Mouse (Mus musculus) forebrain, embryonic 12.5 days (tissue): Measurements from ENCODE around the gene Fcer1g. TPM values are rescaled to one million over a fixed set of nuclear protein-coding genes. Genes with fewer than 3 reads are reported as not detected.

Source experiments
- ATAC-seq: fragments of 200-750 bp; cut with Nextera tagmentation; 2 replicates; pipeline ENCODE4 v1.8.0; 2017; ENCODE audit warnings: moderate TSS enrichment; ENCODE audit not compliant: low FRiP score
- H3K27ac ChIP-seq: fragments of 300-500 bp; sonication (generic); 2 replicates; pipeline ENCODE4 v1.5.1; 2016; ENCODE audit warnings: mild to moderate bottlenecking
- H3K27me3 ChIP-seq: fragments of 300-500 bp; sonication (generic); 2 replicates; pipeline ENCODE4 v1.6.1; 2016; ENCODE audit warnings: mild to moderate bottlenecking
- H3K36me3 ChIP-seq: fragments of 300-500 bp; sonication (generic); replicated peaks from 2 replicates; pipeline ENCODE4 v1.6.1; 2016; ENCODE audit warnings: mild to moderate bottlenecking
- H3K4me1 ChIP-seq: fragments of 300-500 bp; sonication (generic); 2 replicates; pipeline ENCODE4 v1.6.1; 2016
- H3K4me2 ChIP-seq: fragments of 300-500 bp; sonication (generic); 2 replicates; pipeline ENCODE4 v1.6.1; 2016; ENCODE audit warnings: mild to moderate bottlenecking, moderate library complexity
- H3K4me3 ChIP-seq: fragments of 300-500 bp; sonication (generic); replicated peaks from 2 replicates; pipeline ENCODE4 v1.5.1; 2016; ENCODE audit warnings: mild to moderate bottlenecking
- H3K9ac ChIP-seq: fragments of 300-500 bp; sonication (generic); 2 replicates; pipeline ENCODE4 v1.6.1; 2016; ENCODE audit warnings: mild to moderate bottlenecking
- H3K9me3 ChIP-seq: fragments of 300-500 bp; sonication (generic); 2 replicates; pipeline ENCODE4 v1.6.1; 2016
- WGBS: fragments of 180-500 bp; shearing (Covaris S2); methylation state at CpG from one replicate; pipeline ENCODE4 v1.1.7; 2016; 5-methylcytosine and 5-hydroxymethylcytosine counted together
- polyA plus RNA-seq: library from polyadenylated mRNA; unstranded; fragments of >200 nt; fragmentation: Nextera tagmentation; extraction: Ambion mirVana; gene quantifications from 2 replicates; pipeline ENCODE4 v1.2.1, GENCODE M21; 2016

Gene Fcer1g
- polyA plus RNA-seq, 1 experiment from 2014 or later: 15.3 TPM

GRCm38 (mm10) chr1:171221281-171222193 lies 12.6 kb downstream of the Fcer1g start:
- H3K4me2 ChIP-seq: peak overlapping the region; percentile 86
- H3K4me1 ChIP-seq: peaks cover 13% of the 10 kb centered on the region
- 5% methylated on average over 22 of the region's 22 CpGs for WGBS
- H3K36me3 ChIP-seq: peaks cover 23% of the 10 kb centered on the region
- no peaks in the 10 kb centered on the region for H3K27me3 ChIP-seq
- 0 out of 2 replicates have a peak overlapping the region, but pooled peaks have one; percentile 26 for H3K27ac ChIP-seq
- H3K9me3 ChIP-seq: no peaks in the 10 kb centered on the region
- peak overlapping the region; percentile 61 for H3K9ac ChIP-seq
- ATAC-seq: peak; percentile 34
- peak overlapping the region; percentile 55 for H3K4me3 ChIP-seq

GRCm38 (mm10) chr1:171220871-171221270 lies 13.3 kb downstream of the Fcer1g start:
- no peak overlapping the region for H3K27ac ChIP-seq
- ATAC-seq: peak; percentile 13; the same call in 1 of the 2 replicates
- 7% methylated on average over 10 of the region's 10 CpGs for WGBS
- H3K4me1 ChIP-seq: peaks cover 13% of the 10 kb centered on the region
- peaks cover 23% of the 10 kb centered on the region for H3K36me3 ChIP-seq
- no peaks in the 10 kb centered on the region for H3K27me3 ChIP-seq
- H3K9me3 ChIP-seq: no peaks in the 10 kb centered on the region
- peak overlapping the region; percentile 86 for H3K4me2 ChIP-seq
- H3K4me3 ChIP-seq: peak overlapping the region; percentile 55; the same call in 1 of the 2 replicates
- no peak overlapping the region for H3K9ac ChIP-seq

GRCm38 (mm10) chr1:171216241-171216955 lies 17.8 kb downstream of the Fcer1g start:
- no peak overlapping the region for H3K9ac ChIP-seq
- ATAC-seq: no peak
- H3K4me2 ChIP-seq: no peak overlapping the region
- H3K36me3 ChIP-seq: peaks cover 23% of the 10 kb centered on the region
- no peaks in the 10 kb centered on the region for H3K9me3 ChIP-seq
- H3K4me3 ChIP-seq: no peak overlapping the region
- H3K4me1 ChIP-seq: peaks cover 8% of the 10 kb centered on the region
- no peak overlapping the region for H3K27ac ChIP-seq
- 86% methylated on average over 18 of the region's 18 CpGs for WGBS
- 0 out of 2 replicates have a peak, but pooled peaks cover 3% of the 10 kb centered on the region for H3K27me3 ChIP-seq

GRCm38 (mm10) chr1:171213801-171214496 lies 20.2 kb downstream of the Fcer1g start, which contains the start of gene Nr1i3:
Gene Nr1i3, plus strand, starts transcription at chr1:171213970.
- WGBS: 70% methylated on average over 10 of the region's 10 CpGs

GRCm38 (mm10) chr1:171212854-171213253 lies 21.3 kb downstream of the Fcer1g start:
- Histone ChIP-seq H3K27me3 (0 out of 2 replicates have a peak, but pooled peaks cover 3% of the 10 kb centered on the region), H3K4me2 (no peak overlapping the region), H3K36me3 (no peaks in the 10 kb centered on the region), H3K4me3 (no peak overlapping the region), H3K9ac (no peak overlapping the region), H3K4me1 (0 out of 2 replicates have a peak, but pooled peaks cover 2% of the 10 kb centered on the region), H3K9me3 (no peaks in the 10 kb centered on the region), H3K27ac (no peak overlapping the region)
- 54% methylated on average over 3 of the region's 3 CpGs for WGBS
- no peak for ATAC-seq

More at GRCm38 (mm10) chr1:171213801-171214496, 20.2 kb downstream of the Fcer1g start, which contains the start of gene Nr1i3:
- H3K4me1 ChIP-seq: 0 out of 2 replicates have a peak, but pooled peaks cover 2% of the 10 kb centered on the region
- H3K36me3 ChIP-seq: peaks cover 9% of the 10 kb centered on the region; the same call in 1 of the 2 replicates
- H3K4me3 ChIP-seq: no peak within 1 kb of the TSS
- no peak within 1 kb of the TSS for H3K9ac ChIP-seq
- no peak within 1 kb of the TSS for H3K4me2 ChIP-seq
- 0 out of 2 replicates have a peak within 1 kb of the TSS, but pooled peaks have one; percentile 42 for H3K27ac ChIP-seq
- no peaks in the 10 kb centered on the region for H3K9me3 ChIP-seq
- no peak for ATAC-seq
- H3K27me3 ChIP-seq: 0 out of 2 replicates have a peak, but pooled peaks cover 3% of the 10 kb centered on the region

- Histone ChIP-seq H3K4me2 (no peak overlapping the region), H3K27me3 (0 out of 2 replicates have a peak, but pooled peaks cover 3% of the 10 kb centered on the region), H3K27ac (no peak overlapping the region), H3K4me3 (no peak overlapping the region), H3K4me1 (peaks cover 6% of the 10 kb centered on the region; the same call in 1 of the 2 replicates), H3K36me3 (no peaks in the 10 kb centered on the region), H3K9me3 (no peaks in the 10 kb centered on the region), H3K9ac (no peak overlapping the region)
- ATAC-seq: no peak
- 22% methylated on average over 4 of the region's 4 CpGs for WGBS
Measured at GRCm38 (mm10) chr1:171209409-171209808, 24.8 kb downstream of the Fcer1g start.

GRCm38 (mm10) chr1:171205704-171206493 lies 28.3 kb downstream of the Fcer1g start:
- WGBS: 53% methylated on average over 6 of the region's 6 CpGs
- H3K4me3 ChIP-seq: no peak overlapping the region
- H3K27ac ChIP-seq: no peak overlapping the region
- ATAC-seq: no peak
- H3K27me3 ChIP-seq: no peaks in the 10 kb centered on the region
- no peak overlapping the region for H3K9ac ChIP-seq
- no peak overlapping the region for H3K4me2 ChIP-seq
- peaks cover 3% of the 10 kb centered on the region; the same call in 1 of the 2 replicates for H3K4me1 ChIP-seq
- no peaks in the 10 kb centered on the region for H3K36me3 ChIP-seq
- H3K9me3 ChIP-seq: no peaks in the 10 kb centered on the region

GRCm38 (mm10) chr1:171204249-171204644 lies 29.9 kb downstream of the Fcer1g start:
- Histone ChIP-seq H3K36me3 (no peaks in the 10 kb centered on the region), H3K9me3 (no peaks in the 10 kb centered on the region), H3K9ac (no peak overlapping the region), H3K4me3 (no peak overlapping the region), H3K4me2 (no peak overlapping the region), H3K27ac (no peak overlapping the region), H3K4me1 (peaks cover 3% of the 10 kb centered on the region; the same call in 1 of the 2 replicates), H3K27me3 (0 out of 2 replicates have a peak, but pooled peaks cover 6% of the 10 kb centered on the region)
- ATAC-seq: no peak
- 69% methylated on average over 7 of the region's 7 CpGs for WGBS

- H3K4me1 ChIP-seq: peaks cover 3% of the 10 kb centered on the region; the same call in 1 of the 2 replicates
- H3K9me3 ChIP-seq: no peaks in the 10 kb centered on the region
- WGBS: 55% methylated on average over 10 of the region's 11 CpGs
- H3K4me2 ChIP-seq: no peak overlapping the region
- H3K27me3 ChIP-seq: peaks cover 12% of the 10 kb centered on the region; the same call in 1 of the 2 replicates
- no peaks in the 10 kb centered on the region for H3K36me3 ChIP-seq
- H3K4me3 ChIP-seq: no peak overlapping the region
- no peak for ATAC-seq
- H3K27ac ChIP-seq: no peak overlapping the region
- no peak overlapping the region for H3K9ac ChIP-seq
Measured at GRCm38 (mm10) chr1:171203471-171204248, 30.5 kb downstream of the Fcer1g start.

GRCm38 (mm10) chr1:171200769-171201168 lies 33.4 kb downstream of the Fcer1g start:
- peaks cover 32% of the 10 kb centered on the region for H3K27me3 ChIP-seq
- WGBS: 98% methylated on average over 1 of the region's 1 CpGs
- no peaks in the 10 kb centered on the region for H3K9me3 ChIP-seq
- no peak overlapping the region for H3K27ac ChIP-seq
- no peaks in the 10 kb centered on the region for H3K36me3 ChIP-seq
- no peak for ATAC-seq
- H3K4me1 ChIP-seq: peaks cover 3% of the 10 kb centered on the region
- no peak overlapping the region for H3K9ac ChIP-seq
- H3K4me2 ChIP-seq: no peak overlapping the region
- no peak overlapping the region for H3K4me3 ChIP-seq
